Mouse (Mus musculus) forebrain, postnatal 0 days (tissue): ENCODE data around the gene Lrrn1. TPM values are rescaled to one million over a fixed set of nuclear protein-coding genes. Genes with fewer than 3 reads are reported as not detected.
A peak's percentile ranks its signal among the peaks of the same experiment; 100 is the strongest.

Experiments
- ATAC-seq: fragments of 200-750 bp; cut with Nextera tagmentation; 2 replicates; pipeline ENCODE4 v1.8.0; 2017; ENCODE audit warnings: mild to moderate bottlenecking, moderate library complexity
- DNase-seq: peaks from one replicate; pipeline ENCODE4 v3.0.0-alpha.2; 2015
- H3K27ac ChIP-seq: fragments of 300-500 bp; sonication (generic); 2 replicates; pipeline ENCODE4 v1.5.1; 2014; ENCODE audit warnings: low read depth, mild to moderate bottlenecking, antibody characterized with exemption, low read length, moderate library complexity, mixed read lengths
- H3K27me3 ChIP-seq: fragments of 300-500 bp; sonication (generic); 2 replicates; pipeline ENCODE4 v1.6.1; 2014; ENCODE audit warnings: mild to moderate bottlenecking, low read length, mixed read lengths; ENCODE audit not compliant: insufficient read depth
- H3K36me3 ChIP-seq: fragments of 300-500 bp; sonication (generic); 2 replicates; pipeline ENCODE4 v1.6.1; 2014; ENCODE audit warnings: mild to moderate bottlenecking, moderate library complexity; ENCODE audit not compliant: insufficient read depth
- H3K4me1 ChIP-seq: fragments of 300-500 bp; sonication (generic); 2 replicates; pipeline ENCODE4 v1.6.1; 2014; ENCODE audit warnings: antibody characterized with exemption; ENCODE audit not compliant: insufficient read depth
- H3K4me2 ChIP-seq: fragments of 300-500 bp; sonication (generic); 2 replicates; pipeline ENCODE4 v1.6.1; 2014; ENCODE audit warnings: low read depth, mild to moderate bottlenecking, moderate library complexity
- H3K4me3 ChIP-seq: fragments of 300-500 bp; sonication (generic); 2 replicates; pipeline ENCODE4 v1.5.1; 2014; ENCODE audit warnings: low read depth, low read length, mixed read lengths
- H3K9ac ChIP-seq: fragments of 300-500 bp; sonication (generic); 2 replicates; pipeline ENCODE4 v1.6.1; 2014; ENCODE audit warnings: mild to moderate bottlenecking
- H3K9me3 ChIP-seq: fragments of 300-500 bp; sonication (generic); 2 replicates; pipeline ENCODE4 v1.6.1; 2016; ENCODE audit warnings: low read length
- CTCF ChIP-seq: sonication (generic); IDR thresholded peaks from 2 replicates; pipeline ENCODE4 v1.5.1; 2016; ENCODE audit warnings: antibody characterized with exemption, control low read depth, low read depth
- WGBS: fragments of 180-500 bp; shearing (Covaris S2); extraction: QIAGEN DNeasy Blood & Tissue Kit; methylation state at CpG from one replicate; pipeline ENCODE4 v1.1.7; 2014; 5-methylcytosine and 5-hydroxymethylcytosine counted together
- polyA plus RNA-seq: library from polyadenylated mRNA; unstranded; fragments of >200 nt; fragmentation: Nextera tagmentation; extraction: Ambion mirVana; gene quantifications from 2 replicates; pipeline ENCODE4 v1.2.1, GENCODE M21; 2015
- total RNA-seq: library from RNA; depleted of rRNA; stranded (reverse); fragments of >200 nt; gene quantifications from 2 replicates; pipeline ENCODE4 v1.2.3, GENCODE M21; 2014

Gene Lrrn1
- total and polyA plus RNA-seq, 2 experiments from 2014 or later, result 32.1 to 41.5 TPM

- H3K9me3 ChIP-seq, result no peaks in the 10 kb centered on the region
- no peak overlapping the region for H3K27ac ChIP-seq
- no peaks in the 10 kb centered on the region for H3K36me3 ChIP-seq
- WGBS, result 93% methylated on average over 1 of the region's 1 CpGs
- TF ChIP-seq CTCF, result no peak
- DNase-seq (no peak), ATAC-seq (no peak)
- H3K27me3 ChIP-seq, result no peaks in the 10 kb centered on the region
- no peaks in the 10 kb centered on the region for H3K4me1 ChIP-seq
- no peak overlapping the region for H3K9ac ChIP-seq
- no peak overlapping the region for H3K4me2 ChIP-seq
- H3K4me3 ChIP-seq, result no peak overlapping the region
Measured at GRCm38 (mm10) chr6:107552511-107552910, 22.9 kb downstream of the Lrrn1 start.

GRCm38 (mm10) chr6:107555364-107555763 lies 25.8 kb downstream of the Lrrn1 start:
- H3K9me3 ChIP-seq, result no peaks in the 10 kb centered on the region
- no peak overlapping the region for H3K4me2 ChIP-seq
- no peak for TF ChIP-seq CTCF
- H3K9ac ChIP-seq, result no peak overlapping the region
- no peak overlapping the region for H3K27ac ChIP-seq
- no peaks in the 10 kb centered on the region; the same call in 1 of the 2 replicates for H3K4me1 ChIP-seq
- no peak for ATAC-seq
- WGBS, result 93% methylated on average over 5 of the region's 5 CpGs
- DNase-seq, result no peak
- no peaks in the 10 kb centered on the region for H3K27me3 ChIP-seq
- H3K4me3 ChIP-seq, result no peak overlapping the region
- no peaks in the 10 kb centered on the region for H3K36me3 ChIP-seq

GRCm38 (mm10) chr6:107556996-107557395 lies 27.4 kb downstream of the Lrrn1 start:
- Histone ChIP-seq H3K9me3 (no peaks in the 10 kb centered on the region), H3K9ac (no peak overlapping the region), H3K27me3 (no peaks in the 10 kb centered on the region), H3K4me1 (no peaks in the 10 kb centered on the region; the same call in 1 of the 2 replicates), H3K4me2 (no peak overlapping the region), H3K27ac (no peak overlapping the region), H3K4me3 (no peak overlapping the region), H3K36me3 (no peaks in the 10 kb centered on the region)
- ATAC-seq (peak; percentile 71), DNase-seq (peak; percentile 58)
- WGBS, result 30% methylated on average over 3 of the region's 3 CpGs
- no peak for TF ChIP-seq CTCF

GRCm38 (mm10) chr6:107557806-107558205 lies 28.2 kb downstream of the Lrrn1 start:
- TF ChIP-seq CTCF, result no peak
- no peak overlapping the region for H3K9ac ChIP-seq
- H3K9me3 ChIP-seq, result no peaks in the 10 kb centered on the region
- DNase-seq (no peak), ATAC-seq (no peak)
- no peaks in the 10 kb centered on the region for H3K36me3 ChIP-seq
- H3K27ac ChIP-seq, result no peak overlapping the region
- H3K4me3 ChIP-seq, result no peak overlapping the region
- no peaks in the 10 kb centered on the region; the same call in 1 of the 2 replicates for H3K4me1 ChIP-seq
- H3K4me2 ChIP-seq, result no peak overlapping the region
- 63% methylated on average over 3 of the region's 3 CpGs for WGBS
- H3K27me3 ChIP-seq, result no peaks in the 10 kb centered on the region

GRCm38 (mm10) chr6:107562255-107562654 lies 32.7 kb downstream of the Lrrn1 start:
- ATAC-seq, result no peak
- no peak for TF ChIP-seq CTCF
- no peak for DNase-seq
- no peak overlapping the region for H3K27ac ChIP-seq
- no peak overlapping the region for H3K4me2 ChIP-seq
- no peaks in the 10 kb centered on the region for H3K9me3 ChIP-seq
- H3K27me3 ChIP-seq, result no peaks in the 10 kb centered on the region
- H3K4me3 ChIP-seq, result no peak overlapping the region
- 0 out of 2 replicates have a peak, but pooled peaks cover 3% of the 10 kb centered on the region for H3K36me3 ChIP-seq
- 95% methylated on average over 2 of the region's 2 CpGs for WGBS
- no peaks in the 10 kb centered on the region; the same call in 1 of the 2 replicates for H3K4me1 ChIP-seq
- H3K9ac ChIP-seq, result no peak overlapping the region

GRCm38 (mm10) chr6:107566944-107567634 lies 37.5 kb downstream of the Lrrn1 start:
- ATAC-seq (no peak), DNase-seq (no peak)
- Histone ChIP-seq H3K27me3 (no peaks in the 10 kb centered on the region), H3K4me1 (no peaks in the 10 kb centered on the region), H3K27ac (no peak overlapping the region), H3K9ac (no peak overlapping the region), H3K4me3 (no peak overlapping the region), H3K4me2 (no peak overlapping the region), H3K9me3 (no peaks in the 10 kb centered on the region), H3K36me3 (peaks cover 31% of the 10 kb centered on the region)
- 78% methylated on average over 12 of the region's 12 CpGs for WGBS
- TF ChIP-seq CTCF, result no peak

GRCm38 (mm10) chr6:107574561-107574960 lies 45.0 kb downstream of the Lrrn1 start:
- H3K9ac ChIP-seq, result no peak overlapping the region
- ATAC-seq (no peak), DNase-seq (no peak)
- no peaks in the 10 kb centered on the region for H3K9me3 ChIP-seq
- H3K4me1 ChIP-seq, result no peaks in the 10 kb centered on the region
- no peaks in the 10 kb centered on the region for H3K27me3 ChIP-seq
- H3K4me3 ChIP-seq, result no peak overlapping the region
- WGBS, result 93% methylated on average over 3 of the region's 3 CpGs
- 0 out of 2 replicates have a peak, but pooled peaks cover 8% of the 10 kb centered on the region for H3K36me3 ChIP-seq
- H3K4me2 ChIP-seq, result no peak overlapping the region
- TF ChIP-seq CTCF, result no peak
- H3K27ac ChIP-seq, result no peak overlapping the region
